Mouse (Mus musculus) myocyte (in vitro differentiated cells): ENCODE data around the gene Tex9.

Experiments
- CEBPB ChIP-seq: IDR thresholded peaks from 2 replicates; pipeline ENCODE4 v1.6.1; 2011; ENCODE audit warnings: mild to moderate bottlenecking, moderate library complexity; ENCODE audit not compliant: poor library complexity, insufficient read depth, severe bottlenecking
- E2F4 ChIP-seq: IDR thresholded peaks from one replicate; pipeline ENCODE4 v1.6.1; 2011; ENCODE audit warnings: mild to moderate bottlenecking, control low read depth, moderate library complexity; ENCODE audit not compliant: insufficient read depth
- MAX ChIP-seq: IDR thresholded peaks from one replicate; pipeline ENCODE4 v1.6.1; 2011; ENCODE audit warnings: low read depth, mild to moderate bottlenecking, control low read depth
- MYOD1 ChIP-seq, 3 experiments: IDR thresholded peaks; one replicate each; pipeline ENCODE4 v1.6.1; 2011; ENCODE audit warnings: control low read depth in 2 of 3, low read depth in 2 of 3, mild to moderate bottlenecking in 2 of 3, moderate library complexity in 1 of 3; ENCODE audit not compliant: insufficient read length in 2 of 3, control insufficient read depth in 1 of 3
- MYOG ChIP-seq, 3 experiments: IDR thresholded peaks; one replicate each; pipeline ENCODE4 v1.6.1; 2011; ENCODE audit warnings: control low read depth in 2 of 3, low read depth in 2 of 3, mild to moderate bottlenecking in 2 of 3; ENCODE audit not compliant: insufficient read length in 2 of 3, control insufficient read depth in 1 of 3, insufficient read depth in 1 of 3
- POLR2A ChIP-seq: IDR thresholded peaks from one replicate; pipeline ENCODE4 v1.6.1; 2011; ENCODE audit warnings: low read depth, mild to moderate bottlenecking, control low read depth, moderate library complexity; ENCODE audit not compliant: insufficient read length
- POLR2AphosphoS2 ChIP-seq: IDR thresholded peaks from one replicate; pipeline ENCODE4 v1.6.1; 2011; ENCODE audit warnings: low read depth, control low read depth; ENCODE audit not compliant: insufficient read length
- REST ChIP-seq: IDR thresholded peaks from one replicate; pipeline ENCODE4 v1.6.1; 2011; ENCODE audit warnings: mild to moderate bottlenecking, control low read depth, moderate library complexity; ENCODE audit not compliant: insufficient read depth, insufficient read length
- SRF ChIP-seq: IDR thresholded peaks from one replicate; pipeline ENCODE4 v1.6.1; 2011; ENCODE audit warnings: low read depth; ENCODE audit not compliant: control insufficient read depth, insufficient read length
- TCF12 ChIP-seq: IDR thresholded peaks from one replicate; pipeline ENCODE4 v1.6.1; 2011; ENCODE audit warnings: mild to moderate bottlenecking, control low read depth; ENCODE audit not compliant: poor library complexity, insufficient read depth, severe bottlenecking
- TCF3 ChIP-seq: IDR thresholded peaks from one replicate; pipeline ENCODE4 v1.6.1; 2011; ENCODE audit warnings: low read depth, control low read depth; ENCODE audit not compliant: insufficient read length
- USF1 ChIP-seq: IDR thresholded peaks from one replicate; pipeline ENCODE4 v1.6.1; 2011; ENCODE audit warnings: low read depth, mild to moderate bottlenecking, control low read depth, moderate library complexity

DNA sequence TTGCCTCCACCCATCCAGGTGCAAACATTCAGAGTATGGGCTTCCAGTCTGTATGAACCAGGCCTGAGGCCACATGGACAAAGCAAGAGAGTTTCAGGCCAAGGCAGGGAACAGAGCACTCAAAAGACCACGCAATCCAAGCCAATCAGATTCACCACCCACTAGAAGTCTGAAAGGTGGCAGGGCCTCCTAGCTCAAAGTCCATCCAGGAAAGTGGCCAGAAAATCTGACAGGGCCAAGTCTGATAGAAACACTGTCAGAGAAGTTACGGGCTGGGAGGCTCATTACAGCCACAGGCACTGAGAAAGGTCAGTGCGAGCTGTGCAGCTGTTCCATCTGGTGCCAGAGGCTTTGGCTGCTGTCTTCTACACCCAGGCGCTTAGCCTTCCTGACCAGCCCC lies 38.8 kb upstream of the Tex9 start:
- TF ChIP-seq POLR2A (no peak), MYOG (IDR thresholded peaks at IDR 0.05; ENCODE audit: control insufficient read depth in 1 of 3, insufficient read depth in 1 of 3, insufficient read length in 2 of 3, low read depth in 2 of 3) (peak; percentile 56 to 89 (median 66)), REST (no peak), USF1 (no peak), MAX (no peak), POLR2AphosphoS2 (no peak), CEBPB (no peak), TCF3 (no peak), TCF12 (no peak), MYOD1 (IDR thresholded peaks at IDR 0.05; ENCODE audit: control insufficient read depth in 1 of 3, insufficient read length in 2 of 3, low read depth in 2 of 3) (peak; percentile 45 to 87 (median 81)), E2F4 (no peak), SRF (no peak)
